Mouse (Mus musculus): ENCODE results near the gene Lmntd1.

DNA sequence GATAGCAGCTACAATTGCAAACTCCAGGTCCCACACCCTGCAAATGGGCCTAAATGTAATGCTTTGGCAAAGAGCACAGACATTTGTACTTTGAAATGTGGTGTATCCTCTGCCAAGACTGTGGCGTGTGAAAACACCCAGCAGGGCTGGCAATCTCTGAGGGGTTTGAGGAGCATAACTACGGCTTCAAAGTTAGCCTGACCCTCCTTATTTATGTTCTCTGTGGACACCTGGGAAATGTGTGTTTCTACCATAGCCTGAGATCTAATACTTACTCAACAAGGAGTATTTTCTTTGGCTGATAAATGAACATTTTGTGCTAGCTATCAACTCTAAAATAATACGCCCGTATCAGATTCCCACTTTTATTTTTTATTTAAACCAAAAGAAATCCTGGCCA, 168.7 kb downstream of the Lmntd1 start:
- no peak for TF ChIP-seq EP300 (IDR thresholded peaks at IDR 0.05; ENCODE audit: low read depth)
- TF ChIP-seq CTCF (IDR thresholded peaks at IDR 0.05; ENCODE audit: low read depth): no peak

Data from liver, postnatal 0 days (tissue).